Mouse (Mus musculus) erythroblast, embryonic 14.5 days (primary cell): ENCODE measurements around the gene Rpl36al. TPM values are rescaled to one million over a fixed set of nuclear protein-coding genes. Genes with fewer than 3 reads are reported as not detected.

Experiments
- H3K27me3 ChIP-seq: 2 replicates; pipeline ENCODE4 v1.6.1; 2012; ENCODE audit warnings: inconsistent platforms; ENCODE audit not compliant: control insufficient read depth
- H3K36me3 ChIP-seq: 2 replicates; pipeline ENCODE4 v1.6.1; 2012; ENCODE audit warnings: mild to moderate bottlenecking, inconsistent platforms; ENCODE audit not compliant: control insufficient read depth
- H3K4me1 ChIP-seq: 2 replicates; pipeline ENCODE4 v1.6.1; 2012; ENCODE audit warnings: inconsistent platforms; ENCODE audit not compliant: control insufficient read depth
- H3K4me3 ChIP-seq: replicated peaks from 2 replicates; pipeline ENCODE3; 2012; ENCODE audit warnings: moderate library complexity, mild to moderate bottlenecking, inconsistent platforms
- H3K9me3 ChIP-seq: 2 replicates; pipeline ENCODE4 v1.6.1; 2012; ENCODE audit warnings: low read length, inconsistent platforms, mixed read lengths; ENCODE audit not compliant: control insufficient read depth
- GATA1 ChIP-seq: IDR thresholded peaks from 2 replicates; pipeline ENCODE4 v1.6.1; 2012; ENCODE audit warnings: low read length, inconsistent platforms, mixed read lengths
- TAL1 ChIP-seq: IDR thresholded peaks from 3 replicates; pipeline ENCODE4 v1.6.1; 2012; ENCODE audit warnings: low read length, inconsistent platforms, mixed read lengths
- polyA plus RNA-seq: library from polyadenylated mRNA; stranded (reverse); fragments of >175 nt; gene quantifications from 2 replicates; pipeline ENCODE4 v1.2.3, GENCODE M21; 2012

Gene Rpl36al
- polyA plus RNA-seq, 1 experiment = 7.3 TPM

- H3K36me3 ChIP-seq = peaks cover 96% of the 10 kb centered on the region
- no peaks in the 10 kb centered on the region for H3K27me3 ChIP-seq
- no peaks in the 10 kb centered on the region for H3K4me1 ChIP-seq
- TF ChIP-seq GATA1 (no peak), TAL1 (no peak)
- no peaks in the 10 kb centered on the region for H3K9me3 ChIP-seq
- no peak overlapping the region for H3K4me3 ChIP-seq
Measured at GRCm38 (mm10) chr12:69211057-69211456, 27.2 kb upstream of the Rpl36al start.

GRCm38 (mm10) chr12:69210056-69210979, 26.4 kb upstream of the Rpl36al start:
- Histone ChIP-seq H3K36me3 (peaks cover 96% of the 10 kb centered on the region), H3K9me3 (no peaks in the 10 kb centered on the region), H3K4me1 (no peaks in the 10 kb centered on the region), H3K4me3 (no peak overlapping the region), H3K27me3 (no peaks in the 10 kb centered on the region)
- TF ChIP-seq TAL1 (no peak), GATA1 (no peak)

GRCm38 (mm10) chr12:69208520-69208919, 24.6 kb upstream of the Rpl36al start:
- no peaks in the 10 kb centered on the region for H3K4me1 ChIP-seq
- no peaks in the 10 kb centered on the region for H3K9me3 ChIP-seq
- TF ChIP-seq TAL1 = no peak
- TF ChIP-seq GATA1 = no peak
- no peak overlapping the region for H3K4me3 ChIP-seq
- no peaks in the 10 kb centered on the region for H3K27me3 ChIP-seq
- H3K36me3 ChIP-seq = peaks cover 89% of the 10 kb centered on the region

GRCm38 (mm10) chr12:69207926-69208325, 24.0 kb upstream of the Rpl36al start:
- Histone ChIP-seq H3K36me3 (peaks cover 90% of the 10 kb centered on the region), H3K9me3 (no peaks in the 10 kb centered on the region), H3K27me3 (no peaks in the 10 kb centered on the region), H3K4me3 (no peak overlapping the region), H3K4me1 (no peaks in the 10 kb centered on the region)
- no peak for TF ChIP-seq TAL1
- no peak for TF ChIP-seq GATA1

- peaks cover 91% of the 10 kb centered on the region for H3K36me3 ChIP-seq
- no peaks in the 10 kb centered on the region for H3K27me3 ChIP-seq
- no peaks in the 10 kb centered on the region for H3K4me1 ChIP-seq
- TF ChIP-seq GATA1 (no peak), TAL1 (no peak)
- H3K4me3 ChIP-seq = no peak overlapping the region
- no peaks in the 10 kb centered on the region for H3K9me3 ChIP-seq
Measured at GRCm38 (mm10) chr12:69207396-69207795, 23.5 kb upstream of the Rpl36al start.

- Histone ChIP-seq H3K4me1 (peaks cover 5% of the 10 kb centered on the region), H3K36me3 (peaks cover 89% of the 10 kb centered on the region), H3K4me3 (no peak within 1 kb of the TSS), H3K27me3 (no peaks in the 10 kb centered on the region), H3K9me3 (no peaks in the 10 kb centered on the region)
- TF ChIP-seq GATA1 (no peak), TAL1 (no peak)
Measured at GRCm38 (mm10) chr12:69204052-69204833, 20.4 kb upstream of the Rpl36al start, which contains the start of gene Gm49384. Gene Gm49384 (minus strand): TSS chr12:69204267.

GRCm38 (mm10) chr12:69198985-69199384, 15.1 kb upstream of the Rpl36al start:
- no peaks in the 10 kb centered on the region for H3K27me3 ChIP-seq
- H3K9me3 ChIP-seq = no peaks in the 10 kb centered on the region
- TF ChIP-seq TAL1 (no peak), GATA1 (no peak)
- peaks cover 33% of the 10 kb centered on the region for H3K4me1 ChIP-seq
- H3K4me3 ChIP-seq = peak overlapping the region; percentile 70
- peaks cover 53% of the 10 kb centered on the region for H3K36me3 ChIP-seq

- Histone ChIP-seq H3K27me3 (no peaks in the 10 kb centered on the region), H3K4me1 (peaks cover 37% of the 10 kb centered on the region), H3K36me3 (peaks cover 49% of the 10 kb centered on the region), H3K4me3 (peak within 1 kb of the TSS; percentile 70), H3K9me3 (no peaks in the 10 kb centered on the region)
- TF ChIP-seq TAL1 (no peak), GATA1 (no peak)
Measured at GRCm38 (mm10) chr12:69198164-69198535, 14.3 kb upstream of the Rpl36al start, which contains the start of gene Dnaaf2. Gene Dnaaf2 (minus strand): TSS chr12:69198429.

- Histone ChIP-seq H3K4me1 (peaks cover 40% of the 10 kb centered on the region), H3K4me3 (peak overlapping the region; percentile 70), H3K27me3 (no peaks in the 10 kb centered on the region), H3K36me3 (peaks cover 49% of the 10 kb centered on the region), H3K9me3 (no peaks in the 10 kb centered on the region)
- no peak for TF ChIP-seq TAL1
- no peak for TF ChIP-seq GATA1
Measured at GRCm38 (mm10) chr12:69197378-69198163, 13.7 kb upstream of the Rpl36al start.
